Mouse (Mus musculus): ENCODE measurements around the gene Tdgf1. TPM values are rescaled to one million over a fixed set of nuclear protein-coding genes. Genes with fewer than 3 reads are reported as not detected.

The Tdgf1 gene
- total and polyA plus RNA-seq, 2 experiments from 2014 or later = not detected

- WGBS = 62% methylated on average over 21 of the region's 21 CpGs
- no peak overlapping the region for H3K4me2 ChIP-seq (ENCODE audit: low read depth, low read length, poor library complexity, severe bottlenecking)
- H3K9me3 ChIP-seq (ENCODE audit: low read length) = no peaks in the 10 kb centered on the region
Observed at GRCm38 (mm10) chr9:110914631-110915236, 31.2 kb downstream of the Tdgf1 start.

DNA sequence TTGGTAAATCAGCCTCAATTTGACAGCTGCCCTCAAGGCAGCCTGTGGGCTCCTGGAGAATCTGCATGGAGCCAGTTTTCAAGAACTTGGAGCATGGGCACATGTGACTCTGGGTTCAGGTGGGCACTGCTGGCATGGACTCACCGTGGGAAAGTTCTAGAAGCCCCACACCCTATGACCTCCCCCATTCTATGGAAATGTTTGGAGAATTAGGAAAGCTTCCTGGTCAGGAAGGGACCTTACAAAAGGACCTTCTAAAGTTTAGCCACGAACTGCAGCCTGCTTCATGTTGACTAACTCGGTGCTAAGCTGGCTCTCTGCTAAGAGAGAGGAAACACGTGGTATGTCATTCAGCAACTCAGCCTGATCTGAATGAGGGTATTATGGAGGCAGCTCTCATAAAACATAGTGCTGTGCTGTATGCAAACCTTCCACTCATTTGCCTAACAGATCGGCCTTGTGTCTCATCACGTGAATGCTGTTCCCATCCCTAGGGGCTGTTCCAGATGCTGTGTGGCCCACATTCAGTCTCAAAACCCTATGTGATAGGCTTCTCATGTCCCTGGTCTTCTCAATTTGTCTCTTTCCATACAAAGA, 36.5 kb downstream of the Tdgf1 start:
- H3K36me3 ChIP-seq (ENCODE audit: insufficient read depth, low read length) = no peaks in the 10 kb centered on the region
- no peak overlapping the region for H3K4me3 ChIP-seq (ENCODE audit: low read depth, low read length)
- no peaks in the 10 kb centered on the region for H3K27me3 ChIP-seq (ENCODE audit: insufficient read depth, low read length)
- ATAC-seq (ENCODE audit: low FRiP score) (no peak), DNase-seq (ENCODE audit: low spot score) (no peak)
- whole genome bisulfite sequencing = 65% methylated on average over 6 of the region's 6 CpGs
- H3K4me1 ChIP-seq (ENCODE audit: insufficient read depth, low read length) = no peaks in the 10 kb centered on the region
- no peak for TF ChIP-seq CTCF (IDR thresholded peaks at IDR 0.05)
- H3K27ac ChIP-seq (ENCODE audit: low read depth, low read length) = no peak overlapping the region
- H3K9me3 ChIP-seq (ENCODE audit: low read length) = no peaks in the 10 kb centered on the region
- H3K9ac ChIP-seq (replicated peaks; ENCODE audit: low read length, poor library complexity, severe bottlenecking) = no peak overlapping the region
- H3K4me2 ChIP-seq (ENCODE audit: low read depth, low read length, poor library complexity, severe bottlenecking) = no peak overlapping the region

More at GRCm38 (mm10) chr9:110914631-110915236, 31.2 kb downstream of the Tdgf1 start:
- no peaks in the 10 kb centered on the region for H3K27me3 ChIP-seq (ENCODE audit: insufficient read depth, low read length)
- no peaks in the 10 kb centered on the region for H3K4me1 ChIP-seq (ENCODE audit: insufficient read depth, low read length)
- TF ChIP-seq CTCF (IDR thresholded peaks at IDR 0.05) = no peak
- ATAC-seq (ENCODE audit: low FRiP score) = no peak
- H3K27ac ChIP-seq (ENCODE audit: low read depth, low read length) = no peak overlapping the region
- no peak for DNase-seq (ENCODE audit: low spot score)
- H3K36me3 ChIP-seq (ENCODE audit: insufficient read depth, low read length) = no peaks in the 10 kb centered on the region
- H3K4me3 ChIP-seq (ENCODE audit: low read depth, low read length) = no peak overlapping the region
- no peak overlapping the region for H3K9ac ChIP-seq (replicated peaks; ENCODE audit: low read length, poor library complexity, severe bottlenecking)

GRCm38 (mm10) chr9:110908631-110909016, 37.3 kb downstream of the Tdgf1 start:
- H3K27me3 ChIP-seq (ENCODE audit: insufficient read depth, low read length) = no peaks in the 10 kb centered on the region
- H3K27ac ChIP-seq (ENCODE audit: low read depth, low read length) = no peak overlapping the region
- H3K4me2 ChIP-seq (ENCODE audit: low read depth, low read length, poor library complexity, severe bottlenecking) = no peak overlapping the region
- no peak overlapping the region for H3K4me3 ChIP-seq (ENCODE audit: low read depth, low read length)
- no peak for DNase-seq (ENCODE audit: low spot score)
- no peak for ATAC-seq (ENCODE audit: low FRiP score)
- H3K9me3 ChIP-seq (ENCODE audit: low read length) = no peaks in the 10 kb centered on the region
- no peaks in the 10 kb centered on the region for H3K4me1 ChIP-seq (ENCODE audit: insufficient read depth, low read length)
- no peak overlapping the region for H3K9ac ChIP-seq (replicated peaks; ENCODE audit: low read length, poor library complexity, severe bottlenecking)
- WGBS = 86% methylated on average over 3 of the region's 3 CpGs
- H3K36me3 ChIP-seq (ENCODE audit: insufficient read depth, low read length) = no peaks in the 10 kb centered on the region
- no peak for TF ChIP-seq CTCF (IDR thresholded peaks at IDR 0.05)

DNA sequence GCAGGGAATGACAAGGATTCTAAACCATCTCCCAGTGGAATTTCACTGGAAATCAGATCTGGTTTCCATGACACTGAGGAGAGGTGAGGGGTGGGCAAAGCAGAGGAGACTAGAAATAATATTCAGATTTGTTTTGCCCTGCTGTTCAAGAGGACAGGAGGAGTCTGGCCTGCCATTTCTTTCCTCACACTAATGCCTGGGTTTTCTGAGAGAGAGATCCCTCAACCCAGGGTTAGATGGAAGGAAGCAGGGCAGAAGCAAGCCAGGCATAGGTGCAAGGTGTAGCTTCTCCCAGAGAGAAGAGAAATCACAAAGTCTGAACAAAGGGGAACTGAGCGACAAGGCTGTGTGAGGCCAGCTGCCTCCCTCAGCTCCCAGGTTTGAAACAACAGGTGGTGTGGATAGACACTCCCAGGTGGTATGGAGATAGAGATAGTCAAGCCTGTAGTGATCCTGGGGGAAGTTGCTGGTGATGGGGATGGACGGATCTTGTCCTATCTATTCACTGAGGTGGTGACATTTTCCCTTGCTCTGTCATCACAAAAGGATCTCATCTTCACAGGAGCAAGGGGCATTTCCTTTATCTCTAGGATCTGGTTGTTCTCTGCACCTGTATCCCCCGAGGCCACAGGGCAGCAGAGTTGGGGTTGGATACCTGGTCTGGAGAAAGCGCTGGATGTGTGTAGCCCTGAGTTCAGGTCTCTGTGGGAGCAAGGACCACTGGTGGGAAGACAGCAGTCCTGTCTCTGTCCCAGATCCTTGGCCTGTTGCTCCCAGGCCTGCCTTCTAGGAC, 37.9 kb downstream of the Tdgf1 start:
- Histone ChIP-seq H3K4me1 (ENCODE audit: insufficient read depth, low read length) (no peaks in the 10 kb centered on the region), H3K27ac (ENCODE audit: low read depth, low read length) (0 out of 2 replicates have a peak overlapping the region, but pooled peaks have one; percentile 26), H3K27me3 (ENCODE audit: insufficient read depth, low read length) (no peaks in the 10 kb centered on the region), H3K36me3 (ENCODE audit: insufficient read depth, low read length) (no peaks in the 10 kb centered on the region), H3K4me3 (ENCODE audit: low read depth, low read length) (no peak overlapping the region), H3K9me3 (ENCODE audit: low read length) (no peaks in the 10 kb centered on the region), H3K4me2 (ENCODE audit: low read depth, low read length, poor library complexity, severe bottlenecking) (no peak overlapping the region), H3K9ac (replicated peaks; ENCODE audit: low read length, poor library complexity, severe bottlenecking) (no peak overlapping the region)
- WGBS = 79% methylated on average over 4 of the region's 4 CpGs
- ATAC-seq (ENCODE audit: low FRiP score) (no peak), DNase-seq (ENCODE audit: low spot score) (no peak)
- no peak for TF ChIP-seq CTCF (IDR thresholded peaks at IDR 0.05)

GRCm38 (mm10) chr9:110907201-110907837, 38.6 kb downstream of the Tdgf1 start:
- TF ChIP-seq CTCF (IDR thresholded peaks at IDR 0.05) = no peak
- no peak for DNase-seq (ENCODE audit: low spot score)
- H3K4me3 ChIP-seq (ENCODE audit: low read depth, low read length) = no peak overlapping the region
- WGBS = 90% methylated on average over 11 of the region's 11 CpGs
- H3K36me3 ChIP-seq (ENCODE audit: insufficient read depth, low read length) = no peaks in the 10 kb centered on the region
- no peak overlapping the region for H3K9ac ChIP-seq (replicated peaks; ENCODE audit: low read length, poor library complexity, severe bottlenecking)
- H3K4me1 ChIP-seq (ENCODE audit: insufficient read depth, low read length) = no peaks in the 10 kb centered on the region
- no peak overlapping the region for H3K4me2 ChIP-seq (ENCODE audit: low read depth, low read length, poor library complexity, severe bottlenecking)
- no peak overlapping the region for H3K27ac ChIP-seq (ENCODE audit: low read depth, low read length)
- H3K27me3 ChIP-seq (ENCODE audit: insufficient read depth, low read length) = no peaks in the 10 kb centered on the region
- ATAC-seq (ENCODE audit: low FRiP score) = no peak
- H3K9me3 ChIP-seq (ENCODE audit: low read length) = no peaks in the 10 kb centered on the region
